Mouse (Mus musculus) forebrain, embryonic 10.5 days (tissue): ENCODE results near the gene Ncf2. TPM values are rescaled to one million over a fixed set of nuclear protein-coding genes. Genes with fewer than 3 reads are reported as not detected.

ENCODE experiments used
- DNase-seq: peaks from one replicate; pipeline ENCODE4 v3.0.0-alpha.2; 2017; ENCODE audit warnings: low spot score; ENCODE audit errors: extremely low spot score
- H3K27ac ChIP-seq: fragments of 300-500 bp; sonication (generic); 2 replicates; pipeline ENCODE4 v1.5.1; 2016; ENCODE audit warnings: mild to moderate bottlenecking
- H3K27me3 ChIP-seq: fragments of 300-500 bp; sonication (generic); 2 replicates; pipeline ENCODE4 v1.6.1; 2016; ENCODE audit warnings: mild to moderate bottlenecking; ENCODE audit not compliant: poor library complexity, severe bottlenecking
- H3K36me3 ChIP-seq: fragments of 300-500 bp; sonication (generic); replicated peaks from 2 replicates; pipeline ENCODE4 v1.6.1; 2016; ENCODE audit warnings: mild to moderate bottlenecking, moderate library complexity
- H3K4me1 ChIP-seq: fragments of 300-500 bp; sonication (generic); 2 replicates; pipeline ENCODE4 v1.6.1; 2016
- H3K4me3 ChIP-seq: fragments of 300-500 bp; sonication (generic); 2 replicates; pipeline ENCODE4 v1.5.1; 2016; ENCODE audit warnings: mild to moderate bottlenecking, moderate library complexity
- H3K9me3 ChIP-seq: fragments of 300-500 bp; sonication (generic); 2 replicates; pipeline ENCODE4 v1.6.1; 2016; ENCODE audit warnings: mild to moderate bottlenecking, moderate library complexity
- WGBS: fragments of 180-500 bp; shearing (Covaris S2); methylation state at CpG from one replicate; pipeline ENCODE4 v1.1.7; 2016; 5-methylcytosine and 5-hydroxymethylcytosine counted together
- polyA plus RNA-seq: library from polyadenylated mRNA; unstranded; fragments of >200 nt; fragmentation: Nextera tagmentation; extraction: Ambion mirVana; gene quantifications from 2 replicates; pipeline ENCODE4 v1.2.1, GENCODE M21; 2016

Gene Ncf2
- polyA plus RNA-seq, 1 experiment from 2014 or later, result 2.7 TPM

DNA sequence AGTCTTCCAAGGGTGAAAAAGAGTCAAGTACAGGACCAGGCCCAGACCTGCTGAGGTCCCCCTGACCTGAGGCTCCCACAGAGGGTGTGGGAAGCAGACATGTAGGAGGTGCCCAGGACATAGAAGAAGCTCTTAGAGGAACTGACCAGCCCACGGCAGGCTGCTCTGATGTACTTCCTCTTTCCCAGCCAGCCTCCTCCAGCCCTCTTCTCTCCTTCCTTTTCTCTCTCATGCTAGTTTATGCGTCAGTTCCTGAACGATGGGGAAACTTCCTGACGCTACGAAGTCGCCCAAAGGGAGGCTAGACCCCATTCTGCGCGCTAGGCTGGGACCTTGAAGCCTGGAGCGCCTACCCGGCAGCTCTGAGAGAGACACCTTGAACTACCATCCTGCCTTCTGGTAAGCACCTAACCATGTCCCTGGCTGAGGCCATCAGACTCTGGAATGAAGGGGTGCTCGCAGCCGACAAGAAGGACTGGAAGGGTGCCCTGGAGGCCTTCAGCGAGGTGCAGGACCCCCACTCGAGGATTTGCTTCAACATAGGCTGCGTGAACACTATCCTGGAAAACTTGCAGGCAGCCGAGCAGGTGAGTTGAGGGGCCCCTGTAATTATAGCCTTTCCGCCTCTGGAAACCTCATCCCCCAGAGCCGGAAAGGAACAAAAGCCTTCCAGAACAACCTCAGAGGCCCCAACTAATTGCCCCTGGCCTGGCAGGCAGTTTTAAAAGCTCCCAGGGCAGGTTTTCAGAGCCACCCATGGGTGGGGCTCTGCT is 7.8 kb downstream of the Ncf2 start:
- no peaks in the 10 kb centered on the region for H3K36me3 ChIP-seq
- H3K27ac ChIP-seq, result peak overlapping the region; percentile 44; the same call in 1 of the 2 replicates
- WGBS, result 72% methylated on average over 18 of the region's 18 CpGs
- no peaks in the 10 kb centered on the region for H3K9me3 ChIP-seq
- H3K27me3 ChIP-seq, result no peaks in the 10 kb centered on the region
- H3K4me1 ChIP-seq, result peaks cover 38% of the 10 kb centered on the region
- H3K4me3 ChIP-seq, result no peak overlapping the region
- DNase-seq, result no peak

DNA sequence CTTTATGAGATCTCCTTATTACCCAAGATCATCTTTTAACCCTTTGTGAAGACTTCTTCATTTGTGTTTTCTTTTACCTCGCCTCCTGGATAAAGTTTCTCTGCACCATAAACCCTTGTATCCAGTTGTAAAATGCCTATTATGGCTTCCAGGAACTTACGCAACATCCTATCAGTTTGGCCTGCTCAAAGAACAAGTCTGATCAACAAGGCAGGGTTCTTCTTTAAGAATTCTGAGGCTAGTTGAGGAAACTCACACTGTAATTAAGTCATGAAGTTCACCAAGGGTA is 8.3 kb downstream of the Ncf2 start:
- no peaks in the 10 kb centered on the region for H3K9me3 ChIP-seq
- 82% methylated on average over 2 of the region's 2 CpGs for WGBS
- DNase-seq, result no peak
- 0 out of 2 replicates have a peak overlapping the region, but pooled peaks have one; percentile 44 for H3K27ac ChIP-seq
- H3K4me1 ChIP-seq, result peaks cover 41% of the 10 kb centered on the region
- no peak overlapping the region for H3K4me3 ChIP-seq
- H3K36me3 ChIP-seq, result no peaks in the 10 kb centered on the region
- no peaks in the 10 kb centered on the region for H3K27me3 ChIP-seq

GRCm38 (mm10) chr1:152809541-152810252 is 9.7 kb downstream of the Ncf2 start:
- peaks cover 47% of the 10 kb centered on the region for H3K4me1 ChIP-seq
- H3K9me3 ChIP-seq, result no peaks in the 10 kb centered on the region
- no peaks in the 10 kb centered on the region for H3K36me3 ChIP-seq
- DNase-seq, result no peak
- peak overlapping the region; percentile 76 for H3K27ac ChIP-seq
- WGBS, result 46% methylated on average over 8 of the region's 8 CpGs
- no peak overlapping the region for H3K4me3 ChIP-seq
- no peaks in the 10 kb centered on the region for H3K27me3 ChIP-seq

GRCm38 (mm10) chr1:152810533-152811439 is 10.8 kb downstream of the Ncf2 start:
- Histone ChIP-seq H3K27ac (peak overlapping the region; percentile 44), H3K9me3 (no peaks in the 10 kb centered on the region), H3K27me3 (no peaks in the 10 kb centered on the region), H3K4me3 (no peak overlapping the region), H3K4me1 (peaks cover 58% of the 10 kb centered on the region), H3K36me3 (no peaks in the 10 kb centered on the region)
- WGBS, result 69% methylated on average over 13 of the region's 13 CpGs
- DNase-seq, result peak; percentile 44

- Histone ChIP-seq H3K4me1 (peaks cover 65% of the 10 kb centered on the region), H3K36me3 (no peaks in the 10 kb centered on the region), H3K27ac (peak overlapping the region; percentile 48; the same call in 1 of the 2 replicates), H3K4me3 (no peak overlapping the region), H3K27me3 (no peaks in the 10 kb centered on the region), H3K9me3 (no peaks in the 10 kb centered on the region)
- DNase-seq, result peak; percentile 42
- 60% methylated on average over 7 of the region's 7 CpGs for WGBS
These were observed 15.3 kb downstream of the Ncf2 start for GRCm38 (mm10) chr1:152815265-152815701.

- no peaks in the 10 kb centered on the region for H3K27me3 ChIP-seq
- 38% methylated on average over 12 of the region's 12 CpGs for whole genome bisulfite sequencing
- H3K36me3 ChIP-seq, result no peaks in the 10 kb centered on the region
- no peaks in the 10 kb centered on the region for H3K9me3 ChIP-seq
- peak; percentile 45 for DNase-seq
- peak overlapping the region; percentile 71 for H3K27ac ChIP-seq
- peaks cover 51% of the 10 kb centered on the region for H3K4me1 ChIP-seq
- H3K4me3 ChIP-seq, result no peak overlapping the region
These were observed 17.2 kb downstream of the Ncf2 start for GRCm38 (mm10) chr1:152817027-152817769.

- no peak overlapping the region for H3K4me3 ChIP-seq
- no peak for DNase-seq
- H3K27me3 ChIP-seq, result no peaks in the 10 kb centered on the region
- WGBS, result 69% methylated on average over 10 of the region's 10 CpGs
- no peaks in the 10 kb centered on the region for H3K36me3 ChIP-seq
- peaks cover 50% of the 10 kb centered on the region for H3K4me1 ChIP-seq
- H3K27ac ChIP-seq, result peak overlapping the region; percentile 32; the same call in 1 of the 2 replicates
- H3K9me3 ChIP-seq, result peaks cover 4% of the 10 kb centered on the region; the same call in 1 of the 2 replicates
These were observed 17.8 kb downstream of the Ncf2 start for GRCm38 (mm10) chr1:152817794-152818193.

DNA sequence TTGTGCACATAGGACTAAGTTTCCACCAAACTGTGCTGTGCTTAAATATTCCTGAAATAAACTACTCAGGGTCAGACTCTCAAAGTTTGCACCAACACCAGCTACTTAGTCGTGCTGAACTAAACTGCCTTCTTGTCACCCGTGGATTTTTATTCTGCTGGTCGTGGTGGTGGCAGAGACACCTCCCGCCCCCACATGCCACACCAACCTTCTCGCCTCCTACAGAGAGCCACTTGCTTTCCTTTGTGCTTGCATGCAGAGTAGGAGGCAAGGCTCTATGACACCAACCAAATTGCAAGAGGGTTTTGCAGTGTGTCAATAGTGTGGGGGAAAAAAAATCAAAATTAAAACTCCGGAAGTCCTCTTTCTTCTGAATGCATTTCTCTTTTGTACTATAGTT is 19.6 kb downstream of the Ncf2 start:
- H3K9me3 ChIP-seq, result peaks cover 6% of the 10 kb centered on the region; the same call in 1 of the 2 replicates
- no peak overlapping the region for H3K27ac ChIP-seq
- no peaks in the 10 kb centered on the region for H3K36me3 ChIP-seq
- no peaks in the 10 kb centered on the region for H3K27me3 ChIP-seq
- WGBS, result 86% methylated on average over 6 of the region's 6 CpGs
- DNase-seq, result no peak
- H3K4me1 ChIP-seq, result peaks cover 41% of the 10 kb centered on the region
- H3K4me3 ChIP-seq, result no peak overlapping the region

GRCm38 (mm10) chr1:152820911-152821695 is 21.1 kb downstream of the Ncf2 start:
- peaks cover 6% of the 10 kb centered on the region; the same call in 1 of the 2 replicates for H3K9me3 ChIP-seq
- no peak overlapping the region for H3K4me3 ChIP-seq
- H3K36me3 ChIP-seq, result no peaks in the 10 kb centered on the region
- no peak for DNase-seq
- peaks cover 28% of the 10 kb centered on the region for H3K4me1 ChIP-seq
- no peak overlapping the region for H3K27ac ChIP-seq
- WGBS, result 89% methylated on average over 7 of the region's 7 CpGs
- H3K27me3 ChIP-seq, result no peaks in the 10 kb centered on the region

DNA sequence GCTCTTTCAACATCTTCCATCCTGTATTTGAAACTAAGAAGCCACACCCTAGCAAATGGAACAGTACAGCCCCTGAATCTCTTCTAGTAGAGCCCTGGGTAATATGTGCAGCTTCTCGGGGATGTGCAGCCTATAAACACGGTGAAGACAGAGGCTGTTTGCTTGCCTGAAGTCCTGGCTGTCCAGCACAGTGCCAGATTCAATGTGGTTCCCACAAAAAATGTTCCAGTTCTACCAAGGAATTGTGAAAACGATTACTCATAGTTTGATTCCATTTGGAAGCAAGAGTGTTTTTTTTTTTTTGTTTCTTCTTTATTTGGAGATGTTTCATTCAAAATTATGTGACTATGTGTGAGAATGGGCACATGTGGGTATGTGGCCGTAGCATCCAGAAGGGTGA is 21.8 kb downstream of the Ncf2 start:
- no peak for DNase-seq
- Histone ChIP-seq H3K4me3 (no peak overlapping the region), H3K4me1 (peaks cover 22% of the 10 kb centered on the region), H3K27me3 (no peaks in the 10 kb centered on the region), H3K27ac (no peak overlapping the region), H3K9me3 (peaks cover 6% of the 10 kb centered on the region; the same call in 1 of the 2 replicates), H3K36me3 (no peaks in the 10 kb centered on the region)
- 88% methylated on average over 4 of the region's 4 CpGs for WGBS

DNA sequence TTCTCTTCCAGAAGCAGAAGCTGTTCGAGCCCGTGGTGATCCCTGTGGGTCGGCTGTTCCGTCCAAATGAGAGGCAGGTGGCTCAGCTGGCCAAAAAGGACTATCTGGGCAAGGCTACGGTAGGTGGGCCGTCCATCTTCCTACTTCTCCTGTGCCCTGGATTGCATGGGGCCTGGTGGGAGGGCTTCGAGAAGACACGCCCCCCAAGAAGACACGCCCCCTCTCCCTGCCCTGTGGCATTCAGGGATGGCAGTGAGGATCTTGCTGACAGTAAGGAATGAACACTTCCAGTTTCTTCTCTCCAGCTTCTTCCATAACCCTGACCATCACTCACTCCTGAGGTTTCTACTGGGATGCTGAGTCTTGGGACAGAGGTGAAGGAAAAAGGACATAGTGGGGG is 24.2 kb downstream of the Ncf2 start:
- Histone ChIP-seq H3K27ac (no peak overlapping the region), H3K27me3 (no peaks in the 10 kb centered on the region), H3K9me3 (peaks cover 6% of the 10 kb centered on the region; the same call in 1 of the 2 replicates), H3K4me1 (peaks cover 15% of the 10 kb centered on the region; the same call in 1 of the 2 replicates), H3K36me3 (no peaks in the 10 kb centered on the region), H3K4me3 (no peak overlapping the region)
- WGBS, result 80% methylated on average over 9 of the region's 9 CpGs
- DNase-seq, result no peak
